Mouse (Mus musculus): ENCODE data around the gene Snrnp70.

Snrnp70 gene

DNA sequence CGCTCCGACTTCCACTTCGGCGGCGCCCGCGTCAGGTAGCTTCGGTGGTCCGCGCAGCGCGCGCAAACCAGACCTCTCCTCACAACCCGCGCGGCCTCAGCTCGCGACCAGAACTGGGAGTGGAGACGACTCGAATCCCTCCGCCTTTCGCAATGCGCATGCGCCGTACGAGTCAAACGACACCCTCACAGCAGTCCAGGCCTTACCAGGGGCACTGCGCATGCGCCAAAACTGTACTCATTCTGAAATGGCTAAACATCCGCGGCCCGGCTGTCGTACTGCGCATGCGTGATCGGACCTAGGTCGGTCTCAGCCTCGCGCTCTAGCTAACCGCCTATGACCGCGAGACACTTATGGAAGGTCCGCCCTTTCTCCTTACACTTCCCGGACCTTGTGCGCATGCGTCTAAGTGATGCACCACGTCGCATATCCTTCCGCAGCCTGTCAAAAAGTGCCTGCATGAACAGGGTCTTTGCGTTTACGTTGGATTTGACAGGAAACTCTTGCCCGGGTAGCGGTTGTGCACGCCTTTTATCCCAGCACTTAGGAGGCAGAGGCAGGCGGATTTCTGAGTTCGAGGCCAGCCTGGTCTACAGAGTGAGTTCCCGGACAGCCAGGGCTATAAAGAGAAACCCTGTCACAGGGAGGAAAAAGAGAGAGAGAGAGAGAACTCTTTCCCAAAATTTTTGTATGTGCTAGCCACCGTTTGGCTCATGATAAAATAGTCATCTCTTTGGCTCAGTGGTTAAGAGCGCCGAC is at the start of gene Snrnp70:
Gene Snrnp70 (minus strand): TSS at position 165 of the 759 bp plus-strand sequence.
- DNase-seq (ENCODE audit: low spot score): peak; percentile 100

DNA sequence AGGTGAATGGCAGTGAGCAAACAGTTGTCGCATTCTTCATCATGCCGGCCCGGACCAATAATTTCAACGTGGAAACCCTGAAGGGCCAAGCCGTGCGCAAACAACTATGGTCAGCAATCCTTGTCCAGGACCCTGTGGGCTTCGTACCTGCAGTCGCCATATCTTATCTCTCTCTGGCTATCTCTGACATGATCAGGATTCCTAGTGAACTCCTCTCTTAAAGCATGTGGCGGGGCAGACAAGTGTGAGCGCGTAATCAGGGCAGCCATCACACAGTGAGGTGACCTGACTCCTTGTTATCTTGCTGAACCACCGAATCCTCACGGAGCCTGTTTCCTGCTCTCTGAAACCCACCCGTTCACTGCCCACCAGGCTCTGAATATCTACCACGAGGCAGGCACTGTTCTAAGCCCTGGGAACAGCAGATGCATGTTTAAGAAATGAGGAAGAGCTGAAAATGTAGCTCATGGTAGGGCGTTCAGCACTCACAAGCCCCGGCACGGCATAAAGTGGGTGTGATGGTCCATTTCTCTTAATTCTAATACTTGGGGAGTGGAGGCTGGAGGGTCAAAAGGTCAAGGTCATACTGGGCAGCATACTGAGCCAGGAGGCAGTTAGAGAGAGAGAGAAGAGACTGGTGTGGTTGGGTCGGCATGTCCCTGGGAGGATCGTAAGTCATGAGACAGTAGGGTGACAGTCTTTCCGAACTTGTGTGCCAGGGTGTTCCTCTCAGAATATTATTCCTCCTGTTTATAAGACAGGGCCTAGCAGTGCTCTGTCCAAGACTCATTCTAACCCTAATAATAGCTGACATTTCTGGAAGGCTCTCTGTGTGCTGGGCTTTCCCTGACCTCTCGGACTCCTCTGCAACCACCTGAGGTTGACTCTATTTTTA is 48.2 kb upstream of the Snrnp70 start:
- no peak for DNase-seq (ENCODE audit: low spot score)

DNA sequence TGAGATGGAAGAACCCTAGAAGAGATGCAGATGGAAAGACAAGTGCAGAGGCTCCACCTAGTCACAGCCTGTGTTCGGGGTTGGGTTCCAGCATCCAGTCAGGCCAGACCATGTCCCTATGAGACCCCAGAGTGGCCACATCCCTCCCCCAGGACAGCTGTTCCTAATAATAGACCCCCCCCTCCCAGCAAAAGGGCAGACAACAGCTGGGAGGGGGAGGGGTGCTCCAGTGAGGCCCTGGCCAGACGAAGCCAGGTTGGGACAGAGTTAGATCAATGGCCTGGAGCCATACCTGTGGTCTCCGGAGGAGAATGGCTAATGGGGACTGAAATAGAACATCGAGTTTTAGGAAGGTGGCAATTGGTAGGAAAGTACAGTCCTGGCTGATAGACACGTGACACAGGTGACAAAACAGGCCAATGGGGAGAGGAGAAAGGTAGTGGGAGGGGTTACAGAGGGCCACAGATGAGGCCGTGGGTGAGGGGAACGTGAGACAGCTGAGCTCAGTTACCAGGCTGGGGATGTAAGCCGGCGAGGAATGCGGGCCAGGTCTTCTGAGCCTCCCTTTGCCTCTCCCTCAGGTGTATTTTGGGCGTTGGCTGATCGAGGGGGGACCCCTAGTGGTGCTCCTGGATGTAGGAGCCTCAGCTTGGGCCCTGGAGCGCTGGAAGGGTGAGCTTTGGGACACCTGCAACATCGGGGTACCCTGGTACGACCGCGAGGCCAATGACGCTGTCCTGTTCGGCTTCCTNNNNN is 42.2 kb upstream of the Snrnp70 start, which contains the start of gene Ruvbl2:
Gene Ruvbl2 (minus strand): TSS at position 576 of the 756 bp plus-strand sequence.
- peak; percentile 24 for DNase-seq (ENCODE audit: low spot score)

DNA sequence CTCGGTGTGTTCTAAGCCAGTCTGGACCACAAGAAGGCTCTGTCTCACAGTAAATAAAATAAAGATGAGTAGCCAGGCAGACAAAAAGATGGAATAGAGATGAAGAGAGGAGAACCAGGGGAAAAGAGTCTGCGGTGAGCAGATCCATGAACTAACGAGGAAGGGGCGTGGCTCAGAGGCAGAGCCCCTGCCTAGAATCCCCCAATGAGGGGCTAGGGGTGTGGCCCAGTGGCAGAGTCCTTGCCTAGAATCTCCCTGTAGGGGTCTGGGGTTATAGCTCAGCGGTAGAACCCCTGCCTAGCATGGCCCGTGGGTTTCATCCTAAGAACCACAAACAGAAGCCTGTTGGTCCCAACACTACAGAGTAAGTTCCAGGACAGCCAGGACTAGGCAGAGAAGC is 41.5 kb upstream of the Snrnp70 start:
- DNase-seq (ENCODE audit: low spot score): no peak

DNA sequence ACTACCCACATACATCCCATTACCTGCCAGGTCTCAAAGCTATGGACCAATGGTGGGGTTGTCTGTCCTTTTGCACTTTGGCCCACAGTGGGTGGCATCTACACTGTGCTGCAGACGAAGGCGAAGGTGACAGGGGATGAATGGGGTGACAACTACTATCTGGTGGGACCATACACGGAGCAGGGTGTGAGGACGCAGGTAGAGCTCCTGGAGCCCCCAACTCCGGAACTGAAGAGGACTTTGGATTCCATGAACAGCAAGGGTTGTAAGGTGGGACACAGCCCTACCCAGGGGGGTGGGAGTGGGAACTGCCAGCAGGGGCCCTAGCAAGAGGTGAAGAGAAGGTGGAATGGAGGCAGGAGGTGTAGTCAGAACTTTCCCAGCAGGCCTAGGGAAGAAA is 40.9 kb upstream of the Snrnp70 start:
- DNase-seq (ENCODE audit: low spot score): no peak

DNA sequence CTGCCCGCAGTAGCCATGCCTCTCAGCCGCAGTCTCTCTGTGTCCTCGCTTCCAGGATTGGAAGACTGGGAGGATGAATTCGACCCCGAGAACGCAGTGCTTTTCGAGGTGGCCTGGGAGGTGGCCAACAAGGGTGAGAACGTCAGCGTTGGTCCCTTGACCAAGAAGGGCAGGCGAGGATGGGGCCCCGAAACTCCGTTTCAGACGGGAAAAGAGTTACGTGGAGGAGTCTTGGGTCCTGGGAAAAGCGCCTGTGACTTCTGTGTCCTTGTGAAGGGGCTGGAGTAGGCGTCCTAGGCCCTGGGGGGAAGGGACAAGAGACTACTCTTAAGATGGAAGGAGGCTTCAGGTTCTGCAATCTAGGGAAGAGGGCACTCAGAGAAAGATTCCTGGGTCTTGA is 39.5 kb upstream of the Snrnp70 start:
- no peak for DNase-seq (ENCODE audit: low spot score)

DNA sequence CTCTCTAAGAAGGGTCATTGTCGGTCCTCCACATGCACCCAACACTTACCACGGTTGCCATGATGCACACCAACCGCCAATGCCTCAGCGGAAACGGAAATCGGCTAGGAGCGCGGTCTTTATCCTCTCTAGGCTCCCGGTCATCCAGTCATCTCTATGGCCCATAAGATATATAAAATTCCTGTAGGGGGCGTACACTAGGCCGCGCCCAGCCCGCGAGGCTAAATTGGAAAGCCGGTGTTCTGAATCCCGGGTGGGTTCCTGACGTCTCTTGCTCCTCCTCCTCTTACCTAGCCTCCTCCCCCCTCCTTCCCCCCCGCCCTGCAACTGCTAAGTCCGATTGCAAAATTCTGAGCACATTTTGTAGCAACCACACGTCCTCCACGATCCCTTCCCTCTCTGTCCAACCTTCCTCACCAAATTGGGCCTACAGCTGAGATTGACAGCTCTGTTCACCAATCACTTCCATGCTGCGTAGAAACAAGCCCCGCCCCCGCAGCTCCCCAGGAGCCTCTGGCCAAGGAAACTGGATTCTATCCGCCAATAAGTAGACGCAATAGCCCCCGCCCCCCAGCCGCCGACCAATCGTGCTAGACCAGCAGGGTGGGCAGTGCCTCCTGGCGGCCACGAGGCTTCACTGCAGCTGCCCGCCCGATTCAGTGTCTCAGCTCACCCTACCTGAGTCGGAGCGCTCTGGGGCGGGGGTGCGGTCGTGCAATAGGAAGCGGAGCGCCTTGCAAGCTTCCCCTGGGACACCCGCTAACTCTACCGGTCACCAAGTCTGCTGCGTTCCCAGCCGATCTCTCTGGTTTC is 38.9 kb upstream of the Snrnp70 start, which contains the start of gene Gys1:
Gene Gys1 (plus strand): TSS at position 642 of the 813 bp plus-strand sequence.
- DNase-seq (ENCODE audit: low spot score): peak; percentile 100

DNA sequence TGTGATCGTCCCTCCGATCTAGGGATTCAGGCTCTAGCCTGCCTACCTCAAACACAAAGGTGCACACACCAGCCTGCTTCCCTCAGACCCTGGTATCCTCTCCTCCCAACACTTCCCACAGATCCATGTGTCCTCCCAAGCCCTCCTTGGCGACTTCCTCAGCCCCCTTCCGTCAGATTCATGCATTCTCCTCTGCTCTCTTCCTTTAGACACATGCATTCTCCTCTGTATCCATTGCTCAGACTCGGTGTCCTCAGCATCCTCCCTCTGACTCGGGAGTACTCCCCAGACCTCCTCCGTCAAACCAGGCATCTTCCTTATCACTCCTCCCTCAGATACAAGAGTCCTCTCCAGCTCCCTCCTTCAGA is 38.3 kb upstream of the Snrnp70 start:
- no peak for DNase-seq (ENCODE audit: low spot score)

DNA sequence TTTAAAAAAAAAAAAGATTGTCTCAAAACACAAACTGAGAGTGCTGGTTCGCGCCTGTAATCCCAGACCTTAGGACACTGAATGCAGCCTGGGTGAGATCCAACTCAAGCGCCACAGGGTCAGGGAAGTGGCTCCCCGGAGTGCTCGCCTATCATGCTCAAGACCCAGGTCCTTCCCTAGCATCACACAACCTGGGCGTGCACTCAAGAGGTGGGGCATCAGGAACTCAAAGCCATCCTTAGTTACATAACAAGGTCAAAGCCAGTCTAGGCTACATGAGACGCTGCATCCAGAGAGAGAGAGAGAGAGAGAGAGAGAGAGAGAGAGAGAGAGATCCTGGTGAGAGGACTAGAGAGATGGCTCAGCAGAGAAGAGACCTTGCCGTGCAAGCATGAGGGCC is 31.0 kb upstream of the Snrnp70 start:
- DNase-seq (ENCODE audit: low spot score): no peak

DNA sequence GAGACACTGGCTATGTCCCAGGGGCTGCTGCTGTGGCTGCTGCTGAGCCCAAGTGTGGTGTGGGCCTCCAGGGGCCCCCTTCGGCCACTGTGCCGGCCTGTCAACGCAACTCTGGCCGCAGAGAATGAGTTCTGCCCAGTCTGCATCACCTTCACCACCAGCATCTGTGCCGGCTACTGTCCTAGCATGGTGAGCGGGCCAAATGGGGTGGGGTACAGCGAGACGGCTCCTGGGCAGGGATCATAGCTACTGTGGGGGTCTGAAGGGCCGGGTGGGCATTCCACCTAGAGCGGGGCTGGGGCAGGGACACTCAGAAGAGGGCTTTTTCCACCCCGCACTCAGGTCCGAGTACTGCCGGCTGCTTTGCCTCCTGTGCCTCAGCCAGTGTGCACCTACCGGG is 25.7 kb upstream of the Snrnp70 start:
- DNase-seq (ENCODE audit: low spot score): no peak

DNA sequence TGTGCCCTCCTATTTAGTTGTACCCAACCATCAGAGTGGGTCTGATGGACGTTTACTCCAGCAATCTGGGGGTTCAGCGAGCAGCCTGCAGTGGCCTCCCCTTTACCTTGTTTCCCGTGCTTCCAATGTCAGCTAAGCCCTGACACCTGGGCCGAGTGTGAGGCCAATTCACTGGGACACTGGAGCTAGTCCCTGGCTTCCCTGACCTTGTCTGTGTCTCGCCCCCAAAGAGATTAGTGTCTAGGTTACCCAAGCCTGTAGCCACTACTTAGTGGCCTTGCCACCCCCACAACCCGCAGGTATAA is 25.0 kb upstream of the Snrnp70 start, which contains the start of gene Lhb:
Gene Lhb (plus strand): TSS at position 206 of the 305 bp plus-strand sequence.
- DNase-seq (ENCODE audit: low spot score): no peak

DNA sequence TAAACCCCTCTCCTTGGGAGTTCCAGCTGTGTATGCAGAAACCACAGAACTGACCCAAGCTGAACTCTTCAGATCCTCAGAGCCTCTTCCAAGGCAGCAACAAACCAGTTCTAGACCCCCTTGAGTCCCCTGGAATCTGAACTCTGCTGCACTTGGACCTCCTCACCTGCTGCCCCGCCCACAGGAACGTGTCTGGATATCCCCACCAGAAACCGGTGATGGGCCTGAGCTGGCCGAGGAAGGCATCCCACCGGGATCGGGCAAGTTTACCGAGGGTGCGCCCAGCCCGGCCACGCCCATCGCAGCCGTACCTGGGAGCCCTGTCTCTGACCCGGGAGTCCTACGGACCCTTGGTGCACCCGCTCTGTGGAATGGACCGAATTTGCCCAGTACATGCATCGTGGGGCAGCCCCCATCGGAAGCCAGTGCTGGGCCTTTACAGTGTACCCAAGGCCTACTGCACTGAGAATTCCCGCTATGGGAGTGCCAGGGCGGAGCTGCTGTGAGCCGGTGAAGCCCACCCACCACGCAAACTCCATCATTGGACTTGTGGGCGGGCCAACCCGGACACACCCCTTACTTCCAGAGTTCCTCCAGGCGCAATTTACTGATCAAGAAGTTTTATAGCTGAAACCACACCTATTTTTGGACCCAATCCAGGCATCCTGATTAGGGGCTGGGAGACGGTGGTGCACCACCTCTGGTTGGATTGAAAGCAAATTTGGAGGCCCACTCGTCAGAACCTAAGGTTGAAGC is 24.5 kb upstream of the Snrnp70 start:
- DNase-seq (ENCODE audit: low spot score): no peak

DNA sequence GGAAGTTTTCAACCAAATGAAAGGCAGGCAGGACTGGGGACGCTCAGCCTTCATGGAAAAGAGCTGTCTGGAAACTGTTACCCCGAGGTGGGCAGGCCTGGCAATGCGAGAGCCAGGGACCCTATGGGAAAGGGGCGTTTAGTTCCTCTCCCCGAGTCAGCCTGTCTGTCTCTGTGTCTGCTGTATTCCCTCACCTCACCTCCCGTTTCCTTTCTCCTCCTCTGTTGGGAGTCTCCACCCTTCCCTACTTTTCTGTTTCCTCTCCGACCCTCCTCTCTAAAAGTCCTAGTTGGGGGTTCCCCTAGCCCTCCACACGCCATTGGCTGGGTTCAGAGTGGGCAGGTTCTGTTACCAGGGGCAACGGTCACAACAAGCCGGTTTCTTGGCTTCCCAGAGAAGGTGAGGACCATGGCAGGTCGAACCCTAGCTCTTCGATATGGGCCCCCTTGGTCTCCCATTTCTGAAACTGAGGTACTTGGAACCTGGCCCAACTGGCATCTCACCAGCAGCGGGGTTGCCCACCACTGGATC is 22.5 kb upstream of the Snrnp70 start:
- DNase-seq (ENCODE audit: low spot score): no peak

DNA sequence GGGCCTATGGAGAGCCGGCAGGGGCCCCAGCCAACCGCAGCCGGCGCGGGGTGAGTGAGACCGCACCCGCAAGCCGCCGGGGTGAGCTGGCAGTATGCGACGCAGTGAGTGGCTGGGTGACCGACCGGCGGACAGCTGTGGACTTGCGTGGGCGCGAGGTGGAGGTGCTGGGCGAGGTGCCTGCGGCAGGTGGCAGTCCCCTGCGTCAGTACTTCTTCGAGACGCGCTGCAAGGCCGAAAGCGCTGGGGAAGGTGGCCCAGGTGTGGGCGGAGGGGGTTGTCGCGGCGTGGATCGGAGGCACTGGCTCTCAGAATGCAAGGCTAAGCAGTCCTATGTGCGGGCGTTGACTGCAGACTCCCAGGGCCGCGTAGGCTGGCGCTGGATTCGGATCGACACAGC is 20.1 kb upstream of the Snrnp70 start:
- DNase-seq (ENCODE audit: low spot score): no peak

DNA sequence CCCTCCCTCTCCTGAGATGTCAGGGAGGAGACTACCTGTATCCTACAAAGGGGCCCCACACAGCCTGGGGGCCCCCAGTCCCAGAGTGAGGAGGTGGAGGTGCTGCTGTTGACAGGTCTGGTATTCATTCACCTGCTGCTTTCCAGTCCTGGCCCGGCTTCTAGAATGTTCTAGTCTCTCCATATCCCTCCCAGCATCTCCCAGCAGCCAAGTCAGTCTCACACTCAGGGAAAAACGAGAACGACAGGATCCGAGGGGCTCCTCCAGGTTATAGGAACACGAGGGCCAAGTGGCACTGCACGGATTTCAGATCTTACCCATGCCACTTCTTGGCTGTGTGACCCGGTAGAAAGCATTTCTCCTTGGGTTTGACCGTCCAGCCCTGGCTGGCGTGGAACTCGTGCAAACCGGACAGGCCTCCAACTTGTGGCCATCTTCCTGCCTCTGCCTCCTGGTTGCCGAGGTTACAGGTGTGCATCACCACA is 19.2 kb upstream of the Snrnp70 start:
- DNase-seq (ENCODE audit: low spot score): no peak

DNA sequence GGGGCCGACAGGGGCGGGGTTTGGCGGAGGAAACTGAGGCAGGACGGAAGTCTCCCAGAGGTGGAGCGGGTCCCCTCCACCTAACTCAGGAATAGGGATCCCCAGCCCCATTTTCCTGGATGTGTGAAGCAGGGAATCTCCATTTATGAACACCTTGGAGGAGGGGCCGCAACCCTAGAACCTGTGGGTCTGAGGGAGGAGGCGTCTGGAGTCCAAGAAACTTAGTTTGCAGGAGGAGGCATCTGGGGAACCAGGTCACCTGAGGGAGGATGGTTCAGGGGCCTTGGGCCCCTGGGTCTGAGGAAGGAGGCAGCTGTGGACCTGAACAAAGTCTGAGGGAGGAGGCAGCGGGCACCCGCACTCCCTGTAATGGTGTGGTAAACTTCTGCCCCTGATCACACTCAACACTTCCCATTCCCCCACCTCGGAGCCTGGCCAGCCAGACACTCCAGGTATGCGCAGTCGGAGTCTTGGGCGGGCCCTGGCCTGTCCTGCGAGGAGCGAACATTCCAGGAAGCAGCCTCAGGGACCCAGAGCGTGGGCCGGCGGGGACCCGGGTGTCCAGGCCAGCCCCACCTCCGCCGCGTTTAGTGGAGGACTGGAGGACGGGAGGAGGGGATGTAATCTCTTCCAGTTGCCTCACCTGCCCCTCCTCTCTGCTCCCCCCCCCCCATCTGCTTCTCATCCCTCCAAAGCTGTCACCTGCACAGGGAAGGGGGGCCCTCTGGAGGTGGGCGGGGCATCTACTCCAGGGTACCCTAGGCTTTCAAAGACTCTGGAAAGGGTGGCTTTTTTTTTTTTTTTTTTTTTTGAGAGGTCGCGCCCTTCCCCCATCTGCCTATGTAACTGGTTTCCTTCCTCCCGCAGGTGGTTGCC is 18.6 kb upstream of the Snrnp70 start:
- no peak for DNase-seq (ENCODE audit: low spot score)

DNA sequence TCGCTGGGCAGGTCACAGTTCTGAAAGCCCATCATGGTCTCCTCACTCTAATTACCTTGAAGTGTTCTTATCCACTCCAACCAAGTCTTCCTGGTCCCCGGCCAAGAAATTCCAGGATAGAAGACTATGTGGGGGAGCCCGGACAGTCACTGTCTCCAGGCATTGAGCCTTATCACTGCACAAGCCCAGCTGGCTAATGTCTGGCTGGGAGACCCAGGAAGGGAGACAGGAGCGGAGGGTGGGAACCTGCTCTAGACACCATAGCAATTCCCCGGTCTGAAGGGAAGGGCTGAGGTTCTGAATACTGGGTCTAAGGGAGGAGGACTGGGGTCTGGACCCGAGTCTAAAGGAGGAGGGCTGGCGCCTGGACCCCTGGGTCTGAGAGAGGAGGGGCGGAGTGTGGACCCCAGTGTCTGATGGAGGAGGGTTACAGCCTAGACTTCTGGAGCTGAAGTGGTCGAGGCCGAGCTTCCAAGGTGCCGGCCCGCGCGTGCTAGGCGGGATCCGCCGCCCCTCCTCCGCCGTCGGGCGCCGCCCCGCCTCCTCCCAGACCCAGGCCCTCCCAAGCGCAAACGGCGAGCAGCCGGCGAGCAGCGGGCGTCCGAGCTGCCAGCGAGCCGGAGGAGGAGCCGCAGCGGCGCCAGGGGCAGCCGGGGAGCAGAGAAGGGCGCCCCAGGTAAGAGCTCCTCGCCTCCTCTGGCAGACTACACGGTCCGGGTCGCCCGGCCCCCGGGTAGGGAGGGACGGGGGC is 17.7 kb upstream of the Snrnp70 start, which contains the start of gene Ntf5:
Gene Ntf5 (plus strand): TSS at position 583 of the 751 bp plus-strand sequence.
- DNase-seq (ENCODE audit: low spot score): peak; percentile 61

DNA sequence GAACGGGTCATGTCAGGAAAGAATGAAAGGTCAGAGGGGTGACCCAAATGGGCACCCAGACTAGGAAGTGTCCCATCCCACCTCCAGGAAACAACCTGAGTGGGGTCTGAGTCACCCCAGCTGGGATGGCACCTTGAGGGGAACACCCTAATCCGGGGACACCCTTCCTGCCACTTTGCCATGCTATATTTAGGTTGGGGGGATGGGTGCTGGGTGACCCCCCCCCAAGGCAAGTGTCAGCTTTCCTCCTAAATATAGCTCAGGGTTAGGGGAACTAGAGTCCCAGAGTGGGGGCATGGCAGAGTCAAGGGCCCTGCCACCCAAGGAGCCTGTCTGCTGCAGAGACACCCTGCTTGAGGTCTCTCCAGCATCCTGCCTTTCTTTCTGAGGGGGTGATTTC is 16.9 kb upstream of the Snrnp70 start:
- DNase-seq (ENCODE audit: low spot score): no peak

All from ovary, postnatal 36 days (tissue).